Mouse (Mus musculus) midbrain, postnatal 0 days (tissue): Measurements from ENCODE around the gene Plekhg6. TPM values are rescaled to one million over a fixed set of nuclear protein-coding genes. Genes with fewer than 3 reads are reported as not detected.

Experiments
- ATAC-seq: fragments of 200-750 bp; cut with Nextera tagmentation; 2 replicates; pipeline ENCODE4 v1.8.0; 2017; ENCODE audit warnings: moderate number of reproducible peaks, mild to moderate bottlenecking, moderate TSS enrichment, moderate library complexity; ENCODE audit not compliant: low FRiP score
- DNase-seq: peaks from one replicate; pipeline ENCODE4 v3.0.0-alpha.2; 2015; ENCODE audit warnings: low spot score
- H3K27ac ChIP-seq: fragments of 300-500 bp; sonication (generic); 2 replicates; pipeline ENCODE4 v1.5.1; 2014; ENCODE audit warnings: low read depth, mild to moderate bottlenecking, low read length, mixed read lengths
- H3K27me3 ChIP-seq: fragments of 300-500 bp; sonication (generic); 2 replicates; pipeline ENCODE4 v1.6.1; 2014; ENCODE audit warnings: low read length, control low read depth, mixed read lengths; ENCODE audit not compliant: insufficient read depth
- H3K36me3 ChIP-seq: fragments of 300-500 bp; sonication (generic); 2 replicates; pipeline ENCODE4 v1.6.1; 2014; ENCODE audit warnings: low read length, control low read depth, mixed read lengths; ENCODE audit not compliant: insufficient read depth
- H3K4me1 ChIP-seq: fragments of 300-500 bp; sonication (generic); 2 replicates; pipeline ENCODE4 v1.6.1; 2014; ENCODE audit warnings: mild to moderate bottlenecking, control low read depth, antibody characterized with exemption, low read length, mixed read lengths; ENCODE audit not compliant: insufficient read depth
- H3K4me2 ChIP-seq: fragments of 300-500 bp; sonication (generic); 2 replicates; pipeline ENCODE4 v1.6.1; 2014; ENCODE audit warnings: low read depth, mild to moderate bottlenecking, low read length, mixed read lengths; ENCODE audit not compliant: poor library complexity, severe bottlenecking
- H3K4me3 ChIP-seq: fragments of 300-500 bp; sonication (generic); 2 replicates; pipeline ENCODE4 v1.5.1; 2014; ENCODE audit warnings: low read depth, mild to moderate bottlenecking, low read length, moderate library complexity
- H3K9ac ChIP-seq: fragments of 300-500 bp; sonication (generic); replicated peaks from 2 replicates; pipeline ENCODE4 v1.6.1; 2014; ENCODE audit warnings: mild to moderate bottlenecking, low read length, moderate library complexity, mixed read lengths; ENCODE audit not compliant: poor library complexity, severe bottlenecking
- H3K9me3 ChIP-seq: fragments of 300-500 bp; sonication (generic); 2 replicates; pipeline ENCODE4 v1.6.1; 2016; ENCODE audit warnings: low read length, control low read depth
- CTCF ChIP-seq: IDR thresholded peaks from 2 replicates; pipeline ENCODE4 v1.5.1; 2016; ENCODE audit warnings: antibody characterized with exemption, mild to moderate bottlenecking
- WGBS: fragments of 180-500 bp; shearing (Covaris S2); extraction: QIAGEN DNeasy Blood & Tissue Kit; methylation state at CpG from one replicate; pipeline ENCODE4 v1.1.7; 2014; 5-methylcytosine and 5-hydroxymethylcytosine counted together
- polyA plus RNA-seq: library from polyadenylated mRNA; unstranded; fragments of >200 nt; fragmentation: Nextera tagmentation; extraction: Ambion mirVana; gene quantifications from 2 replicates; pipeline ENCODE4 v1.2.1, GENCODE M21; 2015
- total RNA-seq: library from RNA; depleted of rRNA; stranded (reverse); fragments of >200 nt; gene quantifications from 2 replicates; pipeline ENCODE4 v1.2.3, GENCODE M21; 2014

Plekhg6 gene
- total and polyA plus RNA-seq, 2 experiments from 2014 or later = 0.22 to 0.35 TPM

DNA sequence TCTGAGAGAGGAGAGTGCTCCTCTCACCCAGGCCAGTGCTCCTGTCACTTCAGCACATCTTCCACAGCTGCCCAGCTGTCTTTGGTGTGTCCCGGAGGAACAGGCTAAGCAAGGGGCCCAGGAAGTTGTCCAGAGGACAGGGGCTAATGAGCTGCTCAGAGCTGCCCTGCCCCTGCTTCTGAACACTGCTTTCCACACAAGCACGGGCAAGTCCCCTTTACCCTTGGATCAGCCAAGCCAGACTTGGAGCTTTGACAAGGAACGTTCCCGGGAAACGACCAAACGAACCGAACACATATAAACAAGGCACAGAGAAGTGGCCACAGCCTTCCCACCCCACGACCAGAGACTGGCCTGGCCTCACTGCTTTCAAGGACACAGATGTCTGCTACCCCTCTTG, 36.5 kb downstream of the Plekhg6 start:
- ATAC-seq (no peak), DNase-seq (no peak)
- H3K9ac ChIP-seq = no peak overlapping the region
- H3K4me3 ChIP-seq = no peak overlapping the region
- WGBS = 57% methylated on average over 8 of the region's 8 CpGs
- H3K27me3 ChIP-seq = 0 out of 2 replicates have a peak, but pooled peaks cover 2% of the 10 kb centered on the region
- no peaks in the 10 kb centered on the region for H3K4me1 ChIP-seq
- H3K36me3 ChIP-seq = no peaks in the 10 kb centered on the region
- no peak overlapping the region for H3K27ac ChIP-seq
- no peak overlapping the region for H3K4me2 ChIP-seq
- no peaks in the 10 kb centered on the region for H3K9me3 ChIP-seq
- TF ChIP-seq CTCF = no peak

DNA sequence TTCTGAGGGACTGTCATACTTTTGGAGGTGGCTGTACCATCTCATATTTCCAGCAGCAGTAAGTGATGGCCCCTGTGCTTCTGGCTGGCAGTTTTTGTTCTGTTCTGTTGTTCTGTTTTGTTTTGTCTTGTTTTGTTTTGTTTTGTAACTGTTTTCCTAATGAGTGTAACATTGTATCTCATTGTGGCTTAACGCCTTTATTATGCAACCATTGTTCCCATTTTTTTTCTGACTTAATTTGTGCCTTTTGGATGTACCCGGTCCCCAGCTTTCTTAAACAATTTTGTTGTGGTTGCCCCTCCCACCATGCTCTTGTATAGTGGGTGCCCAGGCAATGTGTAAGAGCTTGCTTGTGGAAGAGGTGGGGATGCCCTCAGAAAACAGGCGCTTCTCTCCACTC, 38.4 kb downstream of the Plekhg6 start:
- no peak for TF ChIP-seq CTCF
- ATAC-seq = no peak
- no peak overlapping the region for H3K4me2 ChIP-seq

DNA sequence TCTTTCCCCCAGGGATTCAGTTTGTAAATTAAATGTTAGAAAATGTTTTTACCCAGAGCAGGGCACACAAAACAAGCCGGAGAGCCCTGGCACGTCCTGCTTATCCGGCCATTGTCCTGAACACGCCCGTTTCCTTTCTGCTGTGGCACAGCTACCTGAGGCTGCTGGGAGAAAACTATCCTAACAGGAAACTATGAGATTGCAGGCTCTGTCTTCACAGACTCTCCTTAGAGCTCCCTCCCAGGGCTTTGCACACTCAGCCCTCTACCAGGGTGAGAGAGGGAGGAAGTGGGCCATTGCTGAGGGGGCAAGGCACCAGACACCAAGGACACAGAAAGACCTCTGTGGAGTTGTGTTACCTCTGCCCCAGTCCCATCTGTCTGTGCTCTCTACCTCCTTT, 40.3 kb downstream of the Plekhg6 start:
- no peaks in the 10 kb centered on the region for H3K9me3 ChIP-seq

More for the DNA sequence above, 38.4 kb downstream of the Plekhg6 start:
- Histone ChIP-seq H3K9ac (no peak overlapping the region), H3K4me3 (no peak overlapping the region), H3K27ac (no peak overlapping the region), H3K9me3 (no peaks in the 10 kb centered on the region), H3K36me3 (no peaks in the 10 kb centered on the region), H3K4me1 (no peaks in the 10 kb centered on the region), H3K27me3 (0 out of 2 replicates have a peak, but pooled peaks cover 2% of the 10 kb centered on the region)
- no peak for DNase-seq
- 61% methylated on average over 3 of the region's 3 CpGs for WGBS

DNA sequence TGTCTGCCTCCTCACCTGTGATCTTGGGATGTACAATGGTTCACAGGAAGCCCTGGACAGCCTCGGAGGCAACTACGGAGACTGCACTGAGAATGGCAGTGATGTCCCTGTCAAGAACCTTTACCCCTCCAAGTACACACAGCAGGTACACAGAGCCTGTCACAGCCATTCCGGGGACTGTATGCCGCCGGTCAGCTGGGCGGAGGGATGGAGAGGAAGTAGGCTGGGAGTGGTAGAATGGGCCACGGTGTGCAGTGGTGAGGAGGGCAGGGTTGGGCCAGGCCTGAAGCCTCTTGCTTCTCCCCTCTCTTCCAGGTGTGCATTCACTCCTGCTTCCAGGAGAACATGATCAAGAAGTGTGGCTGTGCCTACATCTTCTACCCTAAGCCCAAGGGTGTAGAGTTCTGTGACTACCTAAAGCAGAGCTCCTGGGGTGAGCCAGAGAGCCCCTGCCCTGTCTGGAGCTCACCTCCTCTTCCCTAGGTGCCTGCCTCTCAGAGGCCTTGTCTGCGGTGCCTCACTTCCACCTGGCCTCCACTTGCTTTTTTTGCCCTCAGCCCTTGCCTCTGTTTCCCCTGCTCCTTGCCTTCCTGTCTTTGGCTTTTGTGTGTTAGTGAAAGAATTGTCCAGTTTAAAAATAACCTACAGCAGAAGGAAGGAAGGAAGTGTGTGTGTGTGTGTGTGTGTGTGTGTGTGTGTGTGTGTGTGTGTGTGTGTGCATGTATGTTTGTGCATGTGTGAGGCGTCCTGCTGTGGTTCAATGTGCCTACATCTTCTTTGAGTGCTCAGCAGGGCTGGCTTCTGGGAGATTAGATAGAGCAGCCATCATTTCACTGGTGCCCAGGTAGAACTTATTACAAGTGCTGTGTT, 41.6 kb downstream of the Plekhg6 start:
- DNase-seq = no peak
- ATAC-seq = no peak
- H3K9ac ChIP-seq = no peak overlapping the region
- H3K4me3 ChIP-seq = no peak overlapping the region
- H3K27me3 ChIP-seq = 0 out of 2 replicates have a peak, but pooled peaks cover 2% of the 10 kb centered on the region
- H3K4me1 ChIP-seq = no peaks in the 10 kb centered on the region
- no peak overlapping the region for H3K27ac ChIP-seq
- WGBS = 77% methylated on average over 9 of the region's 9 CpGs
- no peaks in the 10 kb centered on the region for H3K9me3 ChIP-seq
- H3K4me2 ChIP-seq = no peak overlapping the region
- TF ChIP-seq CTCF = no peak
- H3K36me3 ChIP-seq = no peaks in the 10 kb centered on the region

More for the DNA sequence above, 40.3 kb downstream of the Plekhg6 start:
- no peak overlapping the region for H3K9ac ChIP-seq
- no peak overlapping the region for H3K27ac ChIP-seq
- no peaks in the 10 kb centered on the region for H3K4me1 ChIP-seq
- no peak overlapping the region for H3K4me3 ChIP-seq
- no peaks in the 10 kb centered on the region for H3K36me3 ChIP-seq
- TF ChIP-seq CTCF = no peak
- 74% methylated on average over 5 of the region's 5 CpGs for WGBS
- no peak for DNase-seq
- 0 out of 2 replicates have a peak, but pooled peaks cover 2% of the 10 kb centered on the region for H3K27me3 ChIP-seq
- no peak for ATAC-seq
- no peak overlapping the region for H3K4me2 ChIP-seq

DNA sequence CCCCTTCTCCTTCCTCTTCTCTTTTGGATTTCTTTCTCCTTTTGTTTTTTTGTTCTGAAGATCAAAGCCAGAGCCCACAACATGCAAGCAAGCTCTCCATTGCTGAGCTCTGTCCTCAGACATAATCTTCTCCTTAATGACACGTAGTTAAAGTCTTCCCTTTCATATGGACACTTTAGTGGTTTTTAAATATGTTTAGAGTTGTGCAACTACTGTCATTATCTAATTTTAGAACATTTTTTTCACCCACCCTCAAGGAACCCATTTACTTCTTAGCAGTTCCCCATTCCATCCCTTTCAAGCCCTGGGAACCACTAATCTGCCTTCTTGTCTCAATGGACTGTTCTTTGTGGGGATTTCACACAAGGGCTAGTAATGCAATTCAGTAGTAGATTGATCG, 46.2 kb downstream of the Plekhg6 start:
- no peak for TF ChIP-seq CTCF
- Histone ChIP-seq H3K27ac (no peak overlapping the region), H3K9ac (no peak overlapping the region), H3K27me3 (no peaks in the 10 kb centered on the region), H3K4me2 (no peak overlapping the region), H3K36me3 (no peaks in the 10 kb centered on the region), H3K4me3 (no peak overlapping the region), H3K9me3 (no peaks in the 10 kb centered on the region), H3K4me1 (no peaks in the 10 kb centered on the region)
- DNase-seq (no peak), ATAC-seq (no peak)
- 43% methylated on average over 2 of the region's 2 CpGs for WGBS
